Mouse (Mus musculus) cerebellum, postnatal 4 days (tissue): ENCODE data around the gene Vmn1r220.
"Not testable (repeated sequence)": the region's sequence is repeated elsewhere in the genome, so short reads cannot be mapped to it uniquely, and the experiment has no call there.

Source experiments
- DNase-seq, 2 experiments: peaks; one replicate each; pipeline ENCODE4 v3.0.0; 2022; ENCODE audit warnings: low spot score in 2 of 2, mixed read lengths in 1 of 2

Gene Vmn1r220

DNA sequence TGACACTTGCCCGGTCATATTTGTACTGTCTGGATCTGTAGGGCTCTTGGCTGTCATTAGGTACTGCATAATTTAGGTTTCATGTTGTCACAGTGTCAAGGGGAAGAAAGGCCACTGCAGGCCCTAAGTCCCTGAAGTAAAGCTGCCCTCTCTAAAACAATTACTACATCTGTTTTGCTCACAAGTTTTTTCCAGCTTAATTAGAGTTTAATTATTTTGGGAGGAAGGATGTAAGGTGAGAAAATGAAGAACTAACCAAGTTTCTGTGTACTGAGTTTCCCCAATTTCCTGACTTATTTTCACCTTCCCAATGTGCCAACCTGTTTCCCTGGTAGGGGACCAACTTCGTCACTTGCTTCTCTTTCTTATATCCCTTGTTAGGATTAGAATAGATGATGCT, at the start of gene Vmn1r220:
Gene Vmn1r220, minus strand, starts transcription at position 101 of the 400 bp plus-strand sequence.
- no peak for DNase-seq

DNA sequence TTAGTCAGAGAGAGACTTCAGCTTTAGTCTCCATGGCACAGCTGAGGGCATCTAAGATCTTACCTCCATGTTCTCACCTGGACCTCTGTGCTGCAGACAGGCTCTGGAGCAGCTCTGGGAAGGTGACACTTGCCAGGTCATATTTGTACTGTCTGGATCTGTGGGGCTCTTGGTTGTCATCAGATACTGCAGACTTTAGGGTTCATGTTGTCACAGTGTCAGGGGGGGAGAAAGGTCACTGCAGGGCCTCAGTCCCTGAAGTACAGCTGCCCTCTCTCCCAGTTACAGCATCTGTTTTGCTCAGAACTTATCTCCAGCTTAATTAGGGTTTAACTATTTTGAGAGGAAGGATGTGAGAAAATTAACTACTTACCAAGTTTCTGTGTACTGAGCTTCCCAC, 48.1 kb upstream of the Vmn1r220 start, which contains the start of gene Vmn1r222:
Gene Vmn1r222, minus strand, starts transcription at position 101 of the 400 bp plus-strand sequence.
- DNase-seq = not testable (repeated sequence)

DNA sequence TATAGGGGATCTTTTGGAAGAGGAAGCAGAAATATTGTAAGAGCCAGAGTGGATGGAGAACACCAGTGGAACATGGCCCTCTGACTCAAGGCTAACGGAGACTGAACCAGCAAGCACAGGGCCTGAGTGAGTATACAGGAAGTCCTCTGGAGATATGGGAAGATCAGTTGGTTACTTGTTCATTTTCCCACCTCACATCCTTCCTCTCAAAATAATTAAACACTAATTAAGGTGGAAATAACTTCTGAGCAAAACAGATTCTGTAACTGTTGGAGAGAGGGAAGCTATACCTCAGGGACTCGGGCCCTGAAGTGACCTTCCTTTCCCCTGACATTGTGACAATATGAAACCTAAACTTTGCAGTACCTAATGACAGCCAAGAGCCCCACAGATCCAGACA, 26.1 kb upstream of the Vmn1r220 start, which contains the start of gene Vmn1r221:
Gene Vmn1r221, plus strand, starts transcription at position 301 of the 400 bp plus-strand sequence.
- DNase-seq = not testable (repeated sequence)

DNA sequence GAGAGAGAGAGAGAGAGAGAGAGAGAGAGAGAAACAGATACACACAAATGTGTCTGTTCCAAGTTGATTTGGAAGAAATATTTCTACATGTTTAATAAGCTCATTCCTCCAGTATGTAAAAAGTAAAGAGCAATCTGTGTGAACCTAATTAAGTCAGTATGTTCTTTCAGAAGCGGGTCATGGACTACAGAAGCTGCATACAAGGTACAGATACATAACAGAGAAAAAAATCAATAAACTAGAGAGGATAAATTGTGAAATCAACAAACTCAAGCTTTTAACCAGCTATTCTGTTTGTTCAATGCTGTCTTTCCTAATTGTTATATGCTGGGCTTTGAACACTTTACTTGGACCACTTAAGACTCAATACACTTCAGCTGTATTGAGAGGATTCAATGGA, 16.1 kb upstream of the Vmn1r220 start:
- DNase-seq = not testable (repeated sequence)

DNA sequence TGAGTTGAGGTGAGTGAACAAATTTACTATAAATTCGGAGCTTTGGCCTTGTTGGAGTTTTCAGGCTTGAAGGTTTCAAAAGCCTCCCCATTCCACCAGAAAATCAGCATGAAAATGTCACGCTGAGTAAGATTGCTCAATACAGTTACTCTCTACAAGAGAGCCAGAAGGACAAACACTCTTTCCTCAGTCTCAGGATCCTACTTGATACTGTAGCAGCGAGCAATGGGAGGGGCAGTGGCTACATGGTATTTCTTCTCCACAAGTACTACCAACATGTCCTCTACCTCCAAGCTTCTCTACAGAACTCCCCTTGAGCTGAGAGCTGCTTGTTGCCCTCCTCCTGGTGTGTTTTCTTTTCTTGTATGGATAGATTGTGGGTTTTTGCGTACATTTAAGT, 21.3 kb downstream of the Vmn1r220 start:
- not testable (repeated sequence) for DNase-seq

DNA sequence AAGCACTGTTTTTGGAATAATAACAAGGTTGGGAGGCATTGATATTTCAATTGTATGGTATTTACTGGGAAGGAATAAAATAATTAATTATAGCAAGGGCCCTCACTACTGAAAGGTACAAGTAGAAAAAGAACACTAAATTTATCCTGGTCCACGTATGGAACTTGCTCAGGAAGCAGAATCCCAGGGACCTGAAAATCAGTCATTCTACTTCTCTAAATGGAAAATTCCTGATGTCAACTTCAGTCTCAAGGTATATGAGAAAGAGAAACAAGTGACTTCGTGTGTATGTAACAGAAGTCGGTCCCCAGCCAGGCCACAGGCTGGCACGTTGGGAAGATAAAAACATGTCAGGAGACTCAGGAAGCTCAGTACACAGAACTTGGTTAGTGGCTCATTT, 28.8 kb downstream of the Vmn1r220 start, which contains the start of gene Vmn1r219:
Gene Vmn1r219, plus strand, starts transcription at position 301 of the 400 bp plus-strand sequence.
- no peak for DNase-seq

DNA sequence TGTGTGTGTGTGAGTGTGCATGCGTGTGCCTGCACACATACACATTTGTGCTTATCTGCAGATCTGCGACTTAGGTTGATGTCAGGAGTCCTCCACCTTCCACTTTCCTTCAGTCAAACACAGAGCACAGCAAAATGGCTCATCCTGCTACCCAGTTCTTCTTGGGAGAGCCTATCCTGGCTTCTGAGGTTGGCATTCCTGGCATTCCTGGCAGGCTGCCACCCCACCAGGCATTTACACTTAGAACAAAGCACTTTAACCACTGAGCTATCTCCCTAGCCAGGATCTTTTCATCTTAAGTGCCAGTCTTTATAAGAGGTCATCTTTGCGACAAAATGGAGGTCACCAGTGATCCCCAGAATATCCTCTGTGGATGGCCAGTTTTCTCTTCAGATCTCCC, 29.9 kb downstream of the Vmn1r220 start:
- no peak for DNase-seq

DNA sequence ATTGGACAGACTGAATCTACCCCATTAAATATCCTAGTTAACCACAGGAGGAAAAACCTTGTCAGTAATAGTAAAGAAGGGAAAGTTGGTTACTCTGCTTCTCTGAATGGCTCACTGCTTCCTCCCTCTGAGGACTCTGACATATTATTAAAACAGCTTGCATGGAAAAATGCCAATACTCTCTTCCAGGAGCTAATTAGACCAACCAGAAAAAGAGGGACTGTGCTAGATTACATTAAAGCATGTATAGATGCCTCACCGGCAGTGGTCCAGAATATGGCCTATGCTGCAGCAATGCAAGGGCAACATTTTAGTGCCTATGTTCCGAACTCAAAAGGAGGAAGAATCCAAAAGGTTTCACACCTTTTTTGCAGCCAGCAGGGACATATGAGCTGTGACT, 48.9 kb downstream of the Vmn1r220 start:
- DNase-seq = no peak

DNA sequence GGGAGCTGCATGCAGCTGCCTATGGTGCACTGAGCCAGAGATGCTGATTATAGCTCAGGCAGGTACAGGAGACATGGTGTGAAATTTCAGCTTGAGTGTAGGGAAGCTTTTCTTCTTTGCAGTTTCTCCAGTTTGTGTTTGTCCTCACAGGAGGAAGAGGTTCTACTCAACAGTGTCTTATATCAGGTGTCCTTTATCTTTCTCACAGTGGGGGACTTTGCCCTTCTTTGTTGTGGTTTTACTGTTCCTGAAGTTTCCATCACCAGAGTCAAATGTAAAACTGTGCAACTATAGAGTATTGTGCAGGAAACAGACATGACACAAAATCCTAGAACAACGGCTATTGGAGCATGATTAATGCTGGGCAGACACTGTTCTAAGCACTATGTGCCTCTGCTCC, 54.3 kb downstream of the Vmn1r220 start:
- no peak for DNase-seq

DNA sequence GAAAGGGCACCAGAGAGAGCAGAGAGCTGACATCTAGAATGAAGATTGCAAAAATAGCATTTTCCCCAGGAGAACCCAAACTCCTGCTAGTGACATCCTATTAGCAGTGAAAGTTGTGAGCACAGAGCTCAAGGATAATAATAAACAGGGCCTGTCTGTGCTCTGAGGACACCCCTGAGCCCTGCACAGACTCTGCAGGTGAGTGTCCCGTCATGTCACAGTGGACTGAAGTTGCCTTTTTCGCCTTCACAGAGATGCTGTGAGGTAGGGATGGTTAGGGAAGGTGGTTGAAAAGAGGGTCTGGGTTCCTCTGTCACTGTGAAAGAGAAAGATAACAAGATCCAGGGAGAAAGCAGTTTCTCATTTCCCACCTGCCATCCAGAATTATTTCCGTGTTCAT, 54.7 kb downstream of the Vmn1r220 start, which contains the start of gene Vmn1r218:
Gene Vmn1r218, plus strand, starts transcription at position 57 of the 400 bp plus-strand sequence.
- no peak for DNase-seq
